Mouse (Mus musculus) erythroblast, embryonic 14.5 days (primary cell): ENCODE results near the gene Map2k6. TPM values are rescaled to one million over a fixed set of nuclear protein-coding genes. Genes with fewer than 3 reads are reported as not detected.

Experiments used
- H3K27me3 ChIP-seq: 2 replicates; pipeline ENCODE4 v1.6.1; 2012; ENCODE audit warnings: inconsistent platforms; ENCODE audit not compliant: control insufficient read depth
- H3K36me3 ChIP-seq: 2 replicates; pipeline ENCODE4 v1.6.1; 2012; ENCODE audit warnings: mild to moderate bottlenecking, inconsistent platforms; ENCODE audit not compliant: control insufficient read depth
- H3K4me1 ChIP-seq: 2 replicates; pipeline ENCODE4 v1.6.1; 2012; ENCODE audit warnings: inconsistent platforms; ENCODE audit not compliant: control insufficient read depth
- H3K4me3 ChIP-seq: replicated peaks from 2 replicates; pipeline ENCODE3; 2012; ENCODE audit warnings: moderate library complexity, mild to moderate bottlenecking, inconsistent platforms
- H3K9me3 ChIP-seq: 2 replicates; pipeline ENCODE4 v1.6.1; 2012; ENCODE audit warnings: low read length, inconsistent platforms, mixed read lengths; ENCODE audit not compliant: control insufficient read depth
- GATA1 ChIP-seq: IDR thresholded peaks from 2 replicates; pipeline ENCODE4 v1.6.1; 2012; ENCODE audit warnings: low read length, inconsistent platforms, mixed read lengths
- TAL1 ChIP-seq: IDR thresholded peaks from 3 replicates; pipeline ENCODE4 v1.6.1; 2012; ENCODE audit warnings: low read length, inconsistent platforms, mixed read lengths
- polyA plus RNA-seq: library from polyadenylated mRNA; stranded (reverse); fragments of >175 nt; gene quantifications from 2 replicates; pipeline ENCODE4 v1.2.3, GENCODE M21; 2012

Gene Map2k6
- polyA plus RNA-seq, 1 experiment, result not detected

DNA sequence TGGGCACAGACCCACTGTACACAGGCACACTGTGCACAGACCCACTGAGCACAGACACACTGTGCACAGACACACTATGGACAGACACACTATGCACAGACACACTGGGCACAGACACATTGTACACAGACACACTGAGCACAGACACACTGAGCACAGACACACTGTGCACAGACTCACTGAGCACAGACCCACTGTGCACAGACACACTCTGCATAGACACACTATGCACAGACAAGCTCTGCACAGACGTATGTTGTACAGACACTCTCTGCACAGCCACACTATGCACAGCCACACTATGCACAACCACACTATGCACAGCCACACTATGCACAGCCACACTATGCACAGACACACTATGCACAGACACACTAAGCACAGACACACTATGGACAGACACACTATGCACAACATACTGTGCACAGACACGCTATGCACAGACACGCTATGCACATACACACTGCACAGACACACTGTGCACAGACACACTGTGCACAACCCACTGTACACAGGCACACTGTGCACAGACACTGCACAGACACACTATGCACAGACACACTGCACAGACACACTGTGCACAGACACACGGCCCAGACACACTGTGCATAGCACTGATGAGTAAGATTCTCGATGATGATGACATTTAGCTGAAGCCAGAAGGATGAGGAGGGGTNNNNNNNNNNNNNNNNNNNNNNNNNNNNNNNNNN is 54.7 kb downstream of the Map2k6 start:
- no peak for TF ChIP-seq GATA1
- TF ChIP-seq TAL1, result no peak
- Histone ChIP-seq H3K9me3 (no peaks in the 10 kb centered on the region), H3K4me1 (peaks cover 49% of the 10 kb centered on the region), H3K36me3 (peaks cover 2% of the 10 kb centered on the region; the same call in 1 of the 2 replicates), H3K27me3 (no peaks in the 10 kb centered on the region), H3K4me3 (no peak overlapping the region)

DNA sequence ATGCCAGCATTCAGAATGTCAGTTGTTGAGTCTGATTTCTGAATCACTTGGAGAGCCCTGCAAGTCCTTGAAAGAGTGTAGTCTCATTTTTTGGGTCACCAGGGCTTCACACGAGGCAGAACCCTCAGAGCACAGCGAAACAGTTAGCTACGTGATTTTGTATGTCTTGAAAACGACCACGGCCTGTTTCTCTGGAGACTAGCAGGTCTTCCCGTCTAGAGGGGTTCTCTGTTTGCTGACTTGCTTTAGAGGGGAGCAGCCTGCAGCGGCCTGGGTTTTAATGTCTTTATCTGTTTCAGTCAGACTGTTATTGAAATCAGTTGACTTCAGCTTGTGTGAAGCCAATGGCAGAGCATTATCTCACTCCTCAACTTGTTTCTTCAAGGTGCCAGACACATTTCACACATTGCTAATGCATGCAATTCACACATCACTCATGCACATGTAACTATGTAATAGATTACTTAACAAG is 58.6 kb downstream of the Map2k6 start:
- H3K36me3 ChIP-seq, result peaks cover 3% of the 10 kb centered on the region; the same call in 1 of the 2 replicates
- H3K9me3 ChIP-seq, result no peaks in the 10 kb centered on the region
- no peaks in the 10 kb centered on the region for H3K27me3 ChIP-seq
- TF ChIP-seq GATA1, result 0 out of 2 replicates have a peak, but pooled peaks have one; percentile 14
- peak; percentile 72 for TF ChIP-seq TAL1
- peaks cover 73% of the 10 kb centered on the region for H3K4me1 ChIP-seq
- H3K4me3 ChIP-seq, result no peak overlapping the region

DNA sequence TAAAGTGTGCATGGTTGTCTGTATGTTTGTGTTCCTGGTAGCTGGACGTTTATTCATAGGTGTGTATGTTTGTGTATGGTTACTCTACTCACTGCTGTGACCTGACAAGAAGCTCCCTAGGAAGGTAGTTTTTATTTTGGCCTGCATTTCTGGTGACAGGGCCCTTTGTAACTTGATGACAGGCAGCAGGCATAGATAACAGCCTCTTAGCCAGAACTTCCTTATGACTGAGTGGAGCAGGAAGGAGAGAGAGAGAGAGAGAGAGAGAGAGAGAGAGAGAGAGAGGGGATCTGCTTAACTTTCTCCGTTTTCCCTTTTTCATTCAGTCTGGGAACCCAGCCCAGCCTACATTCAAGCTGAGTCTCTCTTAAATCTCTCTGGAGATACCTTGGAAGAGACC is 61.6 kb downstream of the Map2k6 start:
- Histone ChIP-seq H3K4me1 (peaks cover 91% of the 10 kb centered on the region), H3K9me3 (no peaks in the 10 kb centered on the region), H3K36me3 (peaks cover 2% of the 10 kb centered on the region; the same call in 1 of the 2 replicates), H3K27me3 (no peaks in the 10 kb centered on the region), H3K4me3 (no peak overlapping the region)
- no peak for TF ChIP-seq TAL1
- no peak for TF ChIP-seq GATA1

DNA sequence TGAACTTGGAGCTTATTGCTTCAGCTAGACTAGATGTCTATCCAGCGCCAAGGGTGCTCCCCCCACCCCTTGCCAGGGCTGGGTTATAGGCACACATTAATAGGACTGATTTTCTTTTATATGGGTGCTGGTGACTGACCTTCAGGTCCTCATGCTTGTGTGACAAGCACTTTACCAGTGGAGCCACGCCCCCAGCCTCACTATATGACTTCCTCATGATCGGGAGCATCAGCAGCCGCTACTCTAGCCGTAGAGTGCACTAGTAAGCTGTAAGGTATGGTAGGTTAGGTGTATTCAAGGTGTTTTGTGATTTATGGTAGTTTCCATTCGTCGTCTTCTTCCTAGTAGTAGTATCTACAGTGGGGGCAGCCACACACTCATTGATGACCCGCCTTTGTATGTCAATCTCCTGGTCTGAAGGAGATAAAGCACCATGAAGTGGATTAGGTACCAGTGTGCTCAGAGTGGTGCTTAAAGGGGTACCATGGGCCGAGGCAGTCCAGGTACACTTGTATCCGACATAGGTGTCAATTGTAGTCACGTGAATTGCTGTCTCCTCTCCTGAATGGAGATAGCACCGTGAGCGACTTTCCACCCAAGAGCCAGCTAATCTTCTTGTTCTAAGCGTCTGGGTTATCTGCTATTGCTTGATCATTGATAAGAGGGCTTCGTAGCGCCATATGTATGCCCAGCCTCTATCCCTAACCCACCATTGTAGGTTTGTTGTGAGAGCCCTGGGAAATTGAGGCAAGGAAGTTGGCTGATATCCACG is 62.8 kb downstream of the Map2k6 start:
- peaks cover 82% of the 10 kb centered on the region for H3K4me1 ChIP-seq
- no peak for TF ChIP-seq GATA1
- no peak for TF ChIP-seq TAL1
- no peak overlapping the region for H3K4me3 ChIP-seq
- H3K9me3 ChIP-seq, result no peaks in the 10 kb centered on the region
- peaks cover 2% of the 10 kb centered on the region; the same call in 1 of the 2 replicates for H3K36me3 ChIP-seq
- H3K27me3 ChIP-seq, result no peaks in the 10 kb centered on the region

DNA sequence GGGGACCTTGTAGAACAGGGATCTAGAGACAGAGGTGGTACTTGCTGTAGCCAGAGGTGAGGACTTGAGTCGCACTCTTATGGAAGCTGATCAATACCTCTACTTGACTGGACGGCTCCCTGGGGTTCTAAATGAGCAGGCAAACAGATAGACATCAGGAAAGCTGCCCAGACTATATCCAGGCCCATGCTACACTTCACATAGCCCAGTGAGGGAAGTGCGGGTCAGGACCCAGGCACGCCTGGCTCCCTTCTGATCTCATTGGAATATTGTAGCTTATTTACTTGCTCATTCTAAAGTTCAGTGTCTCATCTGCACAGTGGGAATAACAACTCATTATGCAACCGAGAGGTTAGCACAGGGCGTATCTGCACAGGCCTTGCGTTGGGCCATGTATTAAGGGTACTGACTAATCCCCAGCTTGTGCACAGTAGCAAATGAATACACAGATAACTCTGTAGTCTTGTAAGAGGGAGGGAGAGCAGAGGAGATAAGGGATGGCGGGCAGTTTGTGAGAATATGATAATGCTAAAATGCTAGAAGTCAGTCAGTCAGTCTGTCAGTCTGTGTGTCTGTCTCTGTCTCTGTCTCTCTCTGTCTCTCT is 64.2 kb downstream of the Map2k6 start:
- Histone ChIP-seq H3K9me3 (peaks cover 6% of the 10 kb centered on the region), H3K4me3 (peak overlapping the region; percentile 45), H3K27me3 (no peaks in the 10 kb centered on the region), H3K36me3 (peaks cover 2% of the 10 kb centered on the region; the same call in 1 of the 2 replicates), H3K4me1 (peaks cover 69% of the 10 kb centered on the region)
- TF ChIP-seq TAL1 (peak; percentile 47), GATA1 (peak; percentile 71)

DNA sequence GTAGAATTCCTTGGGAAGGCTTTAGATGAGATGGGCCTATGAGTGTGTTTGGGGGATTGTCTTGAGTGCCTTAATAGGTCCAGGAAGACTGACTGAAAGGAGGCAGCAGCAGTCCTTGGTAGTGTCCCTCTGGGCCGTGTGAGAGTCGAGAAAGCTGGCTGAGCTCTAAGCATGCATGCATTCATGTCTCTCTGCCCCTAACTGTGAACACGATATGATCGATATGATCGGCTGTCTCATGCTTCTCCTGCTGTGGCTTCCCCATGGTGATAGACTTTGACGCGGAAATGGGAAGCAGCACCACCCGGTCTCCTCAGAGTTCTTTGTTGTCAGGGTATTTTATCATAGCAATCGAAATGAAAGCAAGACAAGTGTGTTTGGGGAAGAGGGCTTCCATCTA is 64.9 kb downstream of the Map2k6 start:
- peak overlapping the region; percentile 45 for H3K4me3 ChIP-seq
- H3K27me3 ChIP-seq, result no peaks in the 10 kb centered on the region
- peaks cover 6% of the 10 kb centered on the region for H3K9me3 ChIP-seq
- peaks cover 2% of the 10 kb centered on the region; the same call in 1 of the 2 replicates for H3K36me3 ChIP-seq
- H3K4me1 ChIP-seq, result peaks cover 63% of the 10 kb centered on the region
- TF ChIP-seq TAL1, result no peak
- TF ChIP-seq GATA1, result no peak

DNA sequence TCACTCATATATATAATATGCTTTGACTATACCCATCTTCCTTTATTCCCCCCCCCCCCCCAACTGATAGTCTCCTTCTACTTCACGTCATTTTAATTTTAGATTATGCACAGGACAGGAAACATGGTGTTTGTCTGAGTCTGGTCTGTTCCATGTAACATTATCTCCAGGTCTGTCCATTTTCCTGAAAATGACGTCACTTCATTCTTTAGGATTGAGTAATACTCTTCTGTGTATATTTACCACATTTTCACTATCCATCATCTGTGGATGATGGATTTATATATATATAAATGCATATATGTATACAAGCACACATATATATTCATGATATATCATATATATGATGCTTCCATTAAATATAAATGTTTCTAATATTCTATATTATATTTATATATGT is 70.1 kb downstream of the Map2k6 start:
- H3K4me1 ChIP-seq, result peaks cover 11% of the 10 kb centered on the region
- no peak overlapping the region for H3K4me3 ChIP-seq
- no peaks in the 10 kb centered on the region for H3K27me3 ChIP-seq
- peaks cover 6% of the 10 kb centered on the region for H3K9me3 ChIP-seq
- TF ChIP-seq TAL1 (no peak), GATA1 (no peak)
- no peaks in the 10 kb centered on the region for H3K36me3 ChIP-seq

DNA sequence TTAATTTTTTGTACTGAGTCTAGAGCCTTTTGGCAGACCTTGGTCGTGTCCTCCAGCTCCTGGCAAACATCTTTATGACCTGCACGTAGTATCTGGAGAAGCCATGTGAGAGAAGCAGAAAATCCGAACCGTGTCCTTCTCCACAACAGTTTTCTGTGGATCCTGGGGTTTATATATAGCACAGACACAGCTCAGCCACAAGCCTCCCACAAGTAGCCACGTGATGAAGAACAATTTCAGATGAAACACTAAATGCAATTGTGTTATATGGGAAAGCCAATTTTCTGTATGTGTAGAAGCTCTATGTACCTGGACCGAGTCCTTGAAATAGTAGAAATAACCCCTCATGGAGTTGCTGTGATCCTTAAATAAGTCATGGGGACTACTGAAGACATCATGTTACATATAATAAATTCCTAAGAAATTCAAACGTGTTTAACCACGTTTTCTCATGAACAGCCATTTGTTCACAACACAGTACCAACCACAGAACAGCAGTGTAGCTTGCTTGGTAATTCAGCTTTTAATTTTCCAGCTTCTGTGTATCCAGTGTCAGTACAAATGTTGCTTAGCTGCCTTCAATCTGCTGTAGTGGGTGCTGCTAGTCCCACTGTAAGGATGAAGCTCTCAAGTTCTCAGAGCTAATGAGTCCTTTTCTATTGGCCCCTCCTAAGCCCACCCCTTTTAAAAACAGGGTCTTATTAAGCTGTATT is 71.8 kb downstream of the Map2k6 start:
- Histone ChIP-seq H3K27me3 (no peaks in the 10 kb centered on the region), H3K4me3 (no peak overlapping the region), H3K36me3 (no peaks in the 10 kb centered on the region), H3K9me3 (peaks cover 6% of the 10 kb centered on the region), H3K4me1 (peaks cover 4% of the 10 kb centered on the region)
- TF ChIP-seq GATA1 (no peak), TAL1 (no peak)

DNA sequence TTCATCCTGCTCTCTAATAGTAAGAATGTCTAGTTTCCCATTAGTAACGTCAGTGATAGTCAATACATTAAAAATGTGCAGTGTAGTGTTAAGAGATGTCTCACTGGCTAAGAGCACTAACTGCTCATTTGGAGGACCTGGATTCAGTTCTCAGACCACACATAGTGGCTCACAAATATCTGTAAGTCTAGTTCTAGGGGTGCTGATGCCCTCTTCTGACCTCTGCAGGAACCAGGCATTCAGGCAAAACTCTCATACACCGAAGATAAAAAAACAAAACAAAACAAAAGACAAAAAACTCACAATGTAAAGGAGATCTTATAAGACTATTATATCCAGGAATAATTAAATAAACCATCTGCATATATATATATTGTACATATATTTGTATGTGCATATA is 72.4 kb downstream of the Map2k6 start:
- no peak for TF ChIP-seq GATA1
- TF ChIP-seq TAL1, result no peak
- Histone ChIP-seq H3K27me3 (no peaks in the 10 kb centered on the region), H3K9me3 (peaks cover 6% of the 10 kb centered on the region), H3K4me1 (peaks cover 3% of the 10 kb centered on the region), H3K4me3 (no peak overlapping the region), H3K36me3 (no peaks in the 10 kb centered on the region)
